Mouse (Mus musculus) kidney, adult 2 months (tissue): ENCODE measurements around the gene Nt5c. TPM values are rescaled to one million over a fixed set of nuclear protein-coding genes. Genes with fewer than 3 reads are reported as not detected.
"Not testable (repeated sequence)": the region's sequence is repeated elsewhere in the genome, so short reads cannot be mapped to it uniquely, and the experiment has no call there.

Experiments used
- DNase-seq: peaks from one replicate; pipeline ENCODE4 v3.0.0; 2021
- H3K27ac ChIP-seq: fragments of 200-500 bp; 2 replicates; pipeline ENCODE4 v1.5.1; 2012; ENCODE audit warnings: low read depth, low read length, control low read depth, inconsistent platforms; ENCODE audit not compliant: insufficient read depth
- H3K27me3 ChIP-seq: fragments of 200-500 bp; replicated peaks from 2 replicates; pipeline ENCODE4 v1.6.1; 2012; ENCODE audit warnings: mild to moderate bottlenecking, moderate library complexity, low read length, inconsistent platforms; ENCODE audit not compliant: control insufficient read depth, insufficient read depth
- H3K36me3 ChIP-seq: fragments of 200-500 bp; 2 replicates; pipeline ENCODE4 v1.6.1; 2012; ENCODE audit warnings: mild to moderate bottlenecking, moderate library complexity, low read length, inconsistent platforms; ENCODE audit not compliant: control insufficient read depth, insufficient read depth
- H3K4me1 ChIP-seq: fragments of 200-500 bp; 2 replicates; pipeline ENCODE4 v1.6.1; 2011; ENCODE audit warnings: low read length; ENCODE audit not compliant: control insufficient read depth, insufficient read depth
- H3K4me3 ChIP-seq: fragments of 200-500 bp; 2 replicates; pipeline ENCODE4 v1.5.1; 2011; ENCODE audit warnings: mild to moderate bottlenecking, low read depth, low read length, control low read depth; ENCODE audit not compliant: insufficient read depth
- CTCF ChIP-seq: fragments of 200-500 bp; conservative IDR thresholded peaks from 2 replicates; pipeline ENCODE4 v1.5.1; 2011; ENCODE audit warnings: low read depth, mild to moderate bottlenecking, control low read depth, low read length, moderate library complexity, mixed read lengths; ENCODE audit not compliant: insufficient read depth, insufficient read length
- POLR2A ChIP-seq: fragments of 200-500 bp; IDR thresholded peaks from one replicate; pipeline ENCODE4 v1.6.1; 2011; ENCODE audit warnings: low read depth, low read length, control low read depth
- WGBS: fragments of 180-500 bp; shearing (Covaris S2); methylation state at CpG from one replicate; pipeline ENCODE4 v1.1.7; 2018; 5-methylcytosine and 5-hydroxymethylcytosine counted together
- polyA plus RNA-seq: library from polyadenylated mRNA; depleted of rRNA; stranded (reverse); fragments of >200 nt; gene quantifications from 2 replicates; pipeline ENCODE4 v1.2.3, GENCODE M21; 2012

The Nt5c gene
- polyA plus RNA-seq, 1 experiment, result 50.5 TPM

DNA sequence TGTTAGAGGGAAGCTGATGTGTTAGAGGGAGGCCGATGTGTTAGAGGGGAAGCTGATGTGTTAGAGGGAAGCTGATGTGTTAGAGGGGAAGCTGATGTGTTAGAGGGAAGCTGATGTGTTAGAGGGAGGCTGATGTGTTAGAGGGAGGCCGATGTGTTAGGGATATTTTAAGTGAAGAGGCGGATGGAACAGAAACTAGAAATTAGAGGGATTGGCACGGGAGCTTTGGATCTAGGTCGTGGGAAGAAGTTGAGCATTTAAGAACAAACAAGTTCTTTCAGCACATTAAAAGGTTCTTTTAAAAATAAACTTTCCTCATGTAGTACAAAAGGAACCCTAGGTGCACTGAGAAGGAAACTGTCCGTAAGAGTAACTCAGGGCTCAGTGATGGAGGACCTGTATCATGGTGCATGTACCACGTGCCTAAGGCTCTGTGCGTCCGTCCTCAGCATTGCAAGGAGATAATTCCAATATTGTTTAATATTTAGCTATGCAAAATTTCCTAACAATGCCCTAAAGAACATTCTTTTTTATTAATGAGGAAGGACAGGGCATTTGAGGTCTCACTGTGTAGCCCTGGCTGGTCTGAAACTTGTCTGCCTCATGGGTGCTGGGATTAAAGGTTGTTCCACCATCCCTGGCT lies 13.2 kb downstream of the Nt5c start:
- H3K4me3 ChIP-seq, result no peak overlapping the region
- no peak for DNase-seq
- TF ChIP-seq POLR2A (no peak), CTCF (no peak)
- H3K36me3 ChIP-seq, result no peaks in the 10 kb centered on the region
- H3K27me3 ChIP-seq, result no peaks in the 10 kb centered on the region
- H3K27ac ChIP-seq, result no peak overlapping the region
- peaks cover 11% of the 10 kb centered on the region for H3K4me1 ChIP-seq
- WGBS, result 83% methylated on average over 9 of the region's 9 CpGs

GRCm38 (mm10) chr11:115477388-115477787 lies 14.3 kb downstream of the Nt5c start:
- H3K4me3 ChIP-seq, H3K27me3 ChIP-seq, DNase-seq, H3K27ac ChIP-seq, H3K36me3 ChIP-seq: not testable (repeated sequence)
- peaks cover 21% of the 10 kb centered on the region for H3K4me1 ChIP-seq
- WGBS, result 82% methylated on average over 7 of the region's 7 CpGs

GRCm38 (mm10) chr11:115476630-115477029 lies 15.0 kb downstream of the Nt5c start:
- not testable (repeated sequence) for H3K27me3 ChIP-seq, DNase-seq, H3K27ac ChIP-seq, H3K36me3 ChIP-seq, H3K4me3 ChIP-seq
- peaks cover 28% of the 10 kb centered on the region for H3K4me1 ChIP-seq
- WGBS, result 79% methylated on average over 4 of the region's 4 CpGs

GRCm38 (mm10) chr11:115475758-115476237 lies 15.9 kb downstream of the Nt5c start:
- Histone ChIP-seq H3K4me1 (peaks cover 28% of the 10 kb centered on the region), H3K27ac (no peak overlapping the region), H3K27me3 (no peaks in the 10 kb centered on the region), H3K4me3 (peak overlapping the region; percentile 85), H3K36me3 (no peaks in the 10 kb centered on the region)
- TF ChIP-seq CTCF, result no peak
- WGBS, result 4% methylated on average over 28 of the region's 28 CpGs
- DNase-seq, result no peak

DNA sequence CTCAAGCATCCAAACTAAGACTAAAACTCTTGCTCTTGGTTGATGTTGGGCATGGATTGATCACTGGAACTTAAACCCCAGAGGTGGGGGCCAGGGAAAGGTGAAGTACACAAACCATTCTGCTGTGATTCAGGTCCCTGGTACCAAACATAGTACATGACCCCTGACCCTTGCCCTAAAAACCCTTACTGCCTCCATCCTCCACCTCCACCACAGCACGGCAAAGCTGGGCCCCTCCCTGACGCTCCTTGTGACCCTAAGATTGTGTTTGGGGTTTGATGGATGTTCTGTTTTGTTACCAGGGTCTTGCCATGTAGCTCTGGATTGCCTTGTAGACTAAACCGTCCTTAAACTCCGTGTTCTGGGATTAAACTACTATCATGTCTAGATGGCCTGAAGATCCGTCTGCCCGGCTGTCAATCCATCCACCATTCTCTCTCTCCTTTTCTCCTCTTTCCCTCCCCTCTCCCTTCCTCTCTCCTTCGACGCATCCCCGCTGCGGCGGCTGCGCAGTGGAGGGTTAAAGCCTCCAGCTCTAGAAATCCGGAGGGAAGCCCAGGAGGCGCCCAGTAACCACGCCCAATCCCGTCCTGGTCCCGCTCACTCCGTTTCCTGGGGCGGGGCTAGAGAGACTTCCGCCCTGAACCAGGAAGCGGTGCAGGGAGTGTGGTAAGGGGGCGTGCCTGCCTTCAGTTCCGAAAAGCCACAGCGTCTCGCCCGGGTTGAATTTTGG lies 16.5 kb downstream of the Nt5c start, which contains the start of gene Armc7:
Armc7 (plus strand) TSS at position 643 of the 733 bp plus-strand sequence.
- H3K27ac ChIP-seq, result peak within 1 kb of the TSS; percentile 89
- DNase-seq, result peak; percentile 97
- peak within 1 kb of the TSS; percentile 85 for H3K4me3 ChIP-seq
- under 1% methylated on average over 26 of the region's 26 CpGs for WGBS
- peaks cover 2% of the 10 kb centered on the region; the same call in 1 of the 2 replicates for H3K36me3 ChIP-seq
- TF ChIP-seq CTCF (no peak), POLR2A (peak; percentile 27)
- peaks cover 28% of the 10 kb centered on the region for H3K4me1 ChIP-seq
- H3K27me3 ChIP-seq, result no peaks in the 10 kb centered on the region

GRCm38 (mm10) chr11:115473626-115474275 lies 17.9 kb downstream of the Nt5c start:
- peaks cover 2% of the 10 kb centered on the region; the same call in 1 of the 2 replicates for H3K36me3 ChIP-seq
- peak overlapping the region; percentile 1; the same call in 1 of the 2 replicates for H3K4me3 ChIP-seq
- 12% methylated on average over 15 of the region's 15 CpGs for WGBS
- TF ChIP-seq CTCF (peak; percentile 99; the same call in 1 of the 2 replicates), POLR2A (no peak)
- peak; percentile 97 for DNase-seq
- H3K27ac ChIP-seq, result peak overlapping the region; percentile 89
- H3K4me1 ChIP-seq, result peaks cover 28% of the 10 kb centered on the region
- no peaks in the 10 kb centered on the region for H3K27me3 ChIP-seq

DNA sequence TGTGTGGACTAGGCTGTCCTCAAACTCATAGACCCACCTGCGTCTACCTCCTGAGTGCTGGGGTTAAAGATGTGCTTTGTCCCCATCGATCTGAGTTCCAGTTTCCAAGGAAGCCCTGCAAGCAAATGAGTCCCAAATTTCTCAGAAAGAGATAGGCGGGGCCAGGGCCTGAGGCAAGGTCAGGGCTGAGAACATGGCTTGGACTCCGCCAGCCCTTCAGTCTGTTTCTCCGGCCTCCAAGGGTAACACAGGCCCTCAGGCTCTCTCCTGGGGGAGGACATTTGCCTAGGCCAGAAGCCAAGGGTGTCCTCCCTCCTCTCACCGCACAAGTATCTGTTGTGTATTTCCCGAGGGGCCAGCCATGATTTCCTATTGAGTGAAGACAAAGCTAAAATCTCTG lies 19.5 kb downstream of the Nt5c start:
- Histone ChIP-seq H3K4me1 (peaks cover 28% of the 10 kb centered on the region), H3K27ac (peak overlapping the region; percentile 76), H3K4me3 (no peak overlapping the region), H3K27me3 (no peaks in the 10 kb centered on the region), H3K36me3 (peaks cover 2% of the 10 kb centered on the region; the same call in 1 of the 2 replicates)
- no peak for TF ChIP-seq CTCF
- TF ChIP-seq POLR2A, result no peak
- 53% methylated on average over 7 of the region's 7 CpGs for WGBS
- peak; percentile 39 for DNase-seq
